Comparison of ENCODE assay signal across 8 mouse cellular contexts in the genomic region with DNA sequence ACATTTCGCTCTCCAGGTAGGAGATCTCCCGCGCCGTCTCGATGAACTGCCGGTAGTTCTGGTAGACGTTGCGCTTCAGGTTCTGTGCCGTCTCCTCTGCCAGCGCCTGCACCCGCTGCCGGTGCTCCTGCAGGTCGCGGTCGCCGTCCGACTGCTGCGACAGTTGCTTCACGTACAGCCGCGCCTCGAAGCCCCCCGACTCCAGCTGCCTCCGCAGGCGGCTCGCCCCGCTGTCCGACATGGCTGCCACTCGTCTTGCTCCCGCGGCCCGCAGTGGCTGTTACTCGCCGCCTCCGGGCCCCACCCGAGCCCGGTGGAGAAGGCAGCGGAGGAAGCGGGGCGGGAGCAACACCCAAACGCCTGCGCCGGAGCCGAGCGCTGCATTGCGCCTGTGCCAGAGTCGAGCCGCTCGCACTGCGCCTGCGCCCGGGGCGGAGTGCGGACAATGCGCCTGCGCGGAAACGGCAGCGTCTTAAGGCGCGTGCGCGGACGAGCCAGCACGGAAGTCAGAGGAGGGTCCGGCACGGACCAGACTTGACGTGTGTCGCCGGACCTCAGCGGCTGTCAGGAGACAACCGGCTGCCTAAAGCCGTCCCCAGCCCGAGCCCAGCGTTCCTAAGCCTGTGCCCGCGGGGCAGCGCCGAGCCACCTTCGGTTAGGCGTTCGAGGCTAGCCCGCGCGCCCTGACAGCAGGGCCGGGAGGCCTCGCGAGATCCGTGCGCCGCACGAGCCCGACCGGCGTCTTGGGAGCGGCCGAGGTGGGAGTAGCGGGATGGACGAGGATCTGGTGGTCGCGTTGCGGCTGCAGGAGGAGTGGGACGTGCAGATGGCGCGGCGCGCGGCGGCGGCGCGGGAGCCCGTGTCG. TPM values are rescaled to one million over a fixed set of nuclear protein-coding genes. Genes with fewer than 3 reads are reported as not detected.
DNase-seq lines count a peak whose midpoint lies in the region; ATAC-seq and TF ChIP-seq lines count a peak whose summit lies in the region.

A gene (minus strand): TSS at position 320 of the 865 bp plus-strand sequence.
A gene (plus strand): TSS at position 501 of the 865 bp plus-strand sequence.

- H3K9me3 ChIP-seq in kidney, embryonic 14.5 days (ENCODE audit: control insufficient read depth, low read length) = no peaks in the 10 kb centered on the region
- H3K9me3 ChIP-seq in limb, embryonic 15.5 days = no peaks in the 10 kb centered on the region

- peak within 1 kb of the TSS; percentile 85 for H3K9ac ChIP-seq in kidney, embryonic 14.5 days (ENCODE audit: low read depth, low read length)
- peak within 1 kb of the TSS; percentile 85 for H3K9ac ChIP-seq in limb, embryonic 15.5 days

- peak; percentile 87 for ATAC-seq in kidney, embryonic 14.5 days (ENCODE audit: low FRiP score, low TSS enrichment)
- peak; percentile 84 for ATAC-seq in limb, embryonic 15.5 days (ENCODE audit: insufficient number of reproducible peaks, low FRiP score, low TSS enrichment, low read depth)

- peak; percentile 97 for DNase-seq in A20 (ENCODE audit: low read depth, low spot score)
- peak; percentile 96 for DNase-seq in heart, adult 9 months (ENCODE audit: low spot score in 2 of 2)
- DNase-seq in monocyte, adult 2 months (ENCODE audit: low read depth in 1 of 2, low spot score in 2 of 2) = peak; percentile 87 to 96
- peak; percentile 96 for DNase-seq in spleen, postnatal 36 days (ENCODE audit: low spot score in 2 of 2)

- peaks cover 42% of the 10 kb centered on the region for H3K36me3 ChIP-seq in kidney, embryonic 14.5 days (ENCODE audit: control insufficient read depth, insufficient read depth, low read length)
- peaks cover 45% of the 10 kb centered on the region for H3K36me3 ChIP-seq in limb, embryonic 15.5 days

- H3K4me3 ChIP-seq in bone marrow macrophage, adult 2 months (ENCODE audit: insufficient read depth, low read length) = peak within 1 kb of the TSS; percentile 89
- peak within 1 kb of the TSS; percentile 70 for H3K4me3 ChIP-seq in embryonic fibroblast, embryonic 13.5 days (ENCODE audit: insufficient read depth, low read length)
- H3K4me3 ChIP-seq in kidney, embryonic 14.5 days (ENCODE audit: low read length) = peak within 1 kb of the TSS; percentile 95
- peak within 1 kb of the TSS; percentile 93 for H3K4me3 ChIP-seq in limb, embryonic 15.5 days

- 0 out of 2 replicates have a peak, but pooled peaks have one; percentile 47 for TF ChIP-seq POLR2A in bone marrow macrophage, adult 2 months (IDR thresholded peaks at IDR 0.05; ENCODE audit: borderline replicate concordance, low read depth, low read length)
- peak; percentile 75 for TF ChIP-seq POLR2A in embryonic fibroblast, embryonic 13.5 days (IDR thresholded peaks at IDR 0.05; ENCODE audit: low read depth, low read length)

- H3K27ac ChIP-seq in bone marrow macrophage, adult 2 months (ENCODE audit: insufficient read depth, low read depth, low read length) = peak within 1 kb of the TSS; percentile 62
- H3K27ac ChIP-seq in embryonic fibroblast, embryonic 13.5 days (ENCODE audit: insufficient read depth, low read length) = peak within 1 kb of the TSS; percentile 30; the same call in 1 of the 2 replicates
- H3K27ac ChIP-seq in kidney, embryonic 14.5 days (ENCODE audit: low read depth, low read length) = peak within 1 kb of the TSS; percentile 78
- peak within 1 kb of the TSS; percentile 82 for H3K27ac ChIP-seq in limb, embryonic 15.5 days

- H3K4me2 ChIP-seq in kidney, embryonic 14.5 days (replicated peaks; ENCODE audit: low read depth, low read length) = peak within 1 kb of the TSS; percentile 99
- peak within 1 kb of the TSS; percentile 94 for H3K4me2 ChIP-seq in limb, embryonic 15.5 days

- H3K27me3 ChIP-seq in kidney, embryonic 14.5 days (ENCODE audit: control insufficient read depth, insufficient read depth, low read length) = no peaks in the 10 kb centered on the region
- no peaks in the 10 kb centered on the region for H3K27me3 ChIP-seq in limb, embryonic 15.5 days

- TF ChIP-seq CTCF in bone marrow macrophage, adult 2 months (IDR thresholded peaks at IDR 0.05; ENCODE audit: low read depth, low read length) = no peak
- no peak for TF ChIP-seq CTCF in embryonic fibroblast, embryonic 13.5 days (IDR thresholded peaks at IDR 0.05; ENCODE audit: borderline replicate concordance, insufficient read depth, low read length)

- peaks cover 26% of the 10 kb centered on the region for H3K4me1 ChIP-seq in bone marrow macrophage, adult 2 months (ENCODE audit: control insufficient read depth, insufficient read depth, low read length)
- H3K4me1 ChIP-seq in embryonic fibroblast, embryonic 13.5 days (ENCODE audit: control insufficient read depth, insufficient read depth, low read length) = peaks cover 10% of the 10 kb centered on the region; the same call in 1 of the 2 replicates
- peaks cover 19% of the 10 kb centered on the region for H3K4me1 ChIP-seq in kidney, embryonic 14.5 days (ENCODE audit: control insufficient read depth, insufficient read depth, low read length)
- peaks cover 24% of the 10 kb centered on the region for H3K4me1 ChIP-seq in limb, embryonic 15.5 days

- under 1% methylated on average over 114 of the region's 114 CpGs for WGBS in kidney, embryonic 14.5 days
- WGBS in limb, embryonic 15.5 days = under 1% methylated on average over 114 of the region's 114 CpGs

RNA-seq across cellular contexts. Expression of the first gene that starts in this region (rescaled TPM):
- 11.8 and 12.4 TPM in 2 replicates for polyA plus RNA-seq in bone marrow macrophage, adult 2 months (2012; ENCODE audit: insufficient read depth, insufficient read length, missing spikeins)
- 15.7 and 18.1 TPM in 2 replicates for polyA plus RNA-seq in embryonic fibroblast, embryonic 13.5 days (2011; ENCODE audit: insufficient read length, low read depth, missing spikeins)
- 5.4 and 8.1 TPM in 2 replicates for polyA plus RNA-seq in kidney, embryonic 14.5 days (2014; fragmentation: Nextera tagmentation; extraction: Ambion mirVana)
- polyA plus RNA-seq in limb, embryonic 15.5 days (2015; fragmentation: Nextera tagmentation; extraction: Ambion mirVana) = 6.3 and 8.1 TPM in 2 replicates

RNA-seq across cellular contexts. Expression of the second gene that starts in this region (rescaled TPM):
- polyA plus RNA-seq in bone marrow macrophage, adult 2 months (2012; ENCODE audit: insufficient read depth, insufficient read length, missing spikeins) = 14.1 and 14.5 TPM in 2 replicates
- 18.5 and 19.1 TPM in 2 replicates for polyA plus RNA-seq in embryonic fibroblast, embryonic 13.5 days (2011; ENCODE audit: insufficient read length, low read depth, missing spikeins)
- polyA plus RNA-seq in kidney, embryonic 14.5 days (2014; fragmentation: Nextera tagmentation; extraction: Ambion mirVana) = 6.6 and 9.1 TPM in 2 replicates
- 10.6 and 11.8 TPM in 2 replicates for polyA plus RNA-seq in limb, embryonic 15.5 days (2015; fragmentation: Nextera tagmentation; extraction: Ambion mirVana)

Comparison
In these comparisons a context has a peak if more than half of its experiments do, and no peak if none do; other contexts are left out.
1. Peak in every context shown above with its lines: DNase-seq, ATAC-seq, H3K4me3 ChIP-seq and H3K27ac ChIP-seq.
2. H3K27ac ChIP-seq: peak in every context shown above with its lines; median percentile 82 in limb, embryonic 15.5 days; 78 in kidney, embryonic 14.5 days; 62 in bone marrow macrophage, adult 2 months; 30 in embryonic fibroblast, embryonic 13.5 days.